Mouse (Mus musculus): ENCODE data around the gene Golga2. TPM values are rescaled to one million over a fixed set of nuclear protein-coding genes. Genes with fewer than 3 reads are reported as not detected.

Golga2 gene
- 59.2 and 66.6 TPM in 2 replicates for polyA plus RNA-seq (2012; rRNA removed)

GRCm38 (mm10) chr2:32287334-32287840, at the start of gene Golga2:
Gene Golga2, plus strand, starts transcription at chr2:32287384.
- DNase-seq (ENCODE audit: extremely low spot score in 1 of 2, low spot score in 1 of 2) = no peak

GRCm38 (mm10) chr2:32237571-32237970, 49.6 kb upstream of the Golga2 start:
- DNase-seq (ENCODE audit: extremely low spot score in 1 of 2, low spot score in 1 of 2) = no peak

- no peak for DNase-seq (ENCODE audit: extremely low spot score in 1 of 2, low spot score in 1 of 2)
Observed at GRCm38 (mm10) chr2:32238708-32239435, 48.3 kb upstream of the Golga2 start.

GRCm38 (mm10) chr2:32240591-32240990, 46.6 kb upstream of the Golga2 start:
- no peak for DNase-seq (ENCODE audit: extremely low spot score in 1 of 2, low spot score in 1 of 2)

GRCm38 (mm10) chr2:32242986-32243385, 44.2 kb upstream of the Golga2 start:
- DNase-seq (ENCODE audit: extremely low spot score in 1 of 2, low spot score in 1 of 2) = no peak

GRCm38 (mm10) chr2:32246741-32247140, 40.4 kb upstream of the Golga2 start:
- no peak for DNase-seq (ENCODE audit: extremely low spot score in 1 of 2, low spot score in 1 of 2)

- no peak for DNase-seq (ENCODE audit: extremely low spot score in 1 of 2, low spot score in 1 of 2)
Observed at GRCm38 (mm10) chr2:32248377-32249361, 38.5 kb upstream of the Golga2 start.

GRCm38 (mm10) chr2:32251791-32252527, 35.2 kb upstream of the Golga2 start:
- DNase-seq (ENCODE audit: extremely low spot score in 1 of 2, low spot score in 1 of 2) = no peak

- no peak for DNase-seq (ENCODE audit: extremely low spot score in 1 of 2, low spot score in 1 of 2)
Observed at GRCm38 (mm10) chr2:32252658-32253057, 34.5 kb upstream of the Golga2 start.

- DNase-seq (ENCODE audit: extremely low spot score in 1 of 2, low spot score in 1 of 2) = no peak
Observed at GRCm38 (mm10) chr2:32253352-32253751, 33.8 kb upstream of the Golga2 start.

GRCm38 (mm10) chr2:32254563-32254962, 32.6 kb upstream of the Golga2 start:
- DNase-seq (ENCODE audit: extremely low spot score in 1 of 2, low spot score in 1 of 2) = no peak

GRCm38 (mm10) chr2:32256273-32256672, 30.9 kb upstream of the Golga2 start:
- DNase-seq (ENCODE audit: extremely low spot score in 1 of 2, low spot score in 1 of 2) = no peak

GRCm38 (mm10) chr2:32258887-32259533, 28.2 kb upstream of the Golga2 start:
- no peak for DNase-seq (ENCODE audit: extremely low spot score in 1 of 2, low spot score in 1 of 2)

- DNase-seq (ENCODE audit: extremely low spot score in 1 of 2, low spot score in 1 of 2) = peak; percentile 80 to 92
Observed at GRCm38 (mm10) chr2:32259657-32260417, 27.3 kb upstream of the Golga2 start, which contains the start of gene Uck1. Gene Uck1, minus strand, starts transcription at chr2:32260159.

- peak in 1 of 2 experiments; percentile 56 for DNase-seq (ENCODE audit: extremely low spot score in 1 of 2, low spot score in 1 of 2)
Observed at GRCm38 (mm10) chr2:32260635-32261034, 26.5 kb upstream of the Golga2 start.

GRCm38 (mm10) chr2:32275823-32276222, 11.4 kb upstream of the Golga2 start:
- DNase-seq (ENCODE audit: extremely low spot score in 1 of 2, low spot score in 1 of 2) = no peak

- no peak for DNase-seq (ENCODE audit: extremely low spot score in 1 of 2, low spot score in 1 of 2)
Observed at GRCm38 (mm10) chr2:32282289-32282688, 4.9 kb upstream of the Golga2 start.

GRCm38 (mm10) chr2:32282727-32283126, 4.5 kb upstream of the Golga2 start:
- DNase-seq (ENCODE audit: extremely low spot score in 1 of 2, low spot score in 1 of 2) = peak in 1 of 2 experiments; percentile 70

- DNase-seq (ENCODE audit: extremely low spot score in 1 of 2, low spot score in 1 of 2) = no peak
Observed at GRCm38 (mm10) chr2:32283986-32284385, 3.2 kb upstream of the Golga2 start.

All from frontal cortex, adult 2 months (tissue).